Mouse (Mus musculus) small intestine, adult 2 months (tissue): ENCODE measurements around the gene Gm19402.

Source experiments
- CTCF ChIP-seq: fragments of 200-500 bp; IDR thresholded peaks from 2 replicates; pipeline ENCODE4 v1.5.1; 2012; ENCODE audit warnings: low read depth, mild to moderate bottlenecking, control low read depth, inconsistent platforms, low read length, moderate library complexity, mixed read lengths; ENCODE audit not compliant: insufficient replicate concordance, insufficient read length; ENCODE audit errors: extremely low read depth
- POLR2A ChIP-seq: fragments of 200-500 bp; IDR thresholded peaks from 2 replicates; pipeline ENCODE4 v1.6.1; 2012; ENCODE audit warnings: low read depth, mild to moderate bottlenecking, control low read depth, inconsistent platforms, low read length, moderate library complexity

DNA sequence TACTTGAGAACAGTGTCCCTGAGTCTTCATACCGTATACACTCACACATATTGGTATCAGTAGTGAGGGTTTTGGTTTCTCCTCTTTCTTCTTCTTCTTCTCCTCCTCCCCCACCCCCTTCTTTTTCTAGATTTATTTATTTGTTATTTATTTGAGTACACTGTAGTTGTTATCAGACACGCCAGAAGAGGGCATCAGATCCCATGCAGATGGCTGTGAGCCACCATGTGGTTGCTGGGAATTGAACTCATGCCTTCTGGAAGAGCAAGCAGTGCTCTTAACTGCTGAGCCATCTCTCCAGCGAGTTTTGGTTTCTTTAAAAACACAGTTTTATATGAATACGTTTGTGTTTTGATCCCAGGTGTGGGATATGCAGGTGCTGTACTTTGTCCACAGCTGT is 37.7 kb upstream of the Gm19402 start:
- TF ChIP-seq CTCF (no peak), POLR2A (no peak)
